Mouse (Mus musculus): ENCODE measurements around the gene Stxbp5. TPM values are rescaled to one million over a fixed set of nuclear protein-coding genes. Genes with fewer than 3 reads are reported as not detected.

Stxbp5 gene
- 14.7 and 19.2 TPM in 2 replicates for polyA plus RNA-seq (2014; fragmentation: Nextera tagmentation; extraction: Ambion mirVana)

DNA sequence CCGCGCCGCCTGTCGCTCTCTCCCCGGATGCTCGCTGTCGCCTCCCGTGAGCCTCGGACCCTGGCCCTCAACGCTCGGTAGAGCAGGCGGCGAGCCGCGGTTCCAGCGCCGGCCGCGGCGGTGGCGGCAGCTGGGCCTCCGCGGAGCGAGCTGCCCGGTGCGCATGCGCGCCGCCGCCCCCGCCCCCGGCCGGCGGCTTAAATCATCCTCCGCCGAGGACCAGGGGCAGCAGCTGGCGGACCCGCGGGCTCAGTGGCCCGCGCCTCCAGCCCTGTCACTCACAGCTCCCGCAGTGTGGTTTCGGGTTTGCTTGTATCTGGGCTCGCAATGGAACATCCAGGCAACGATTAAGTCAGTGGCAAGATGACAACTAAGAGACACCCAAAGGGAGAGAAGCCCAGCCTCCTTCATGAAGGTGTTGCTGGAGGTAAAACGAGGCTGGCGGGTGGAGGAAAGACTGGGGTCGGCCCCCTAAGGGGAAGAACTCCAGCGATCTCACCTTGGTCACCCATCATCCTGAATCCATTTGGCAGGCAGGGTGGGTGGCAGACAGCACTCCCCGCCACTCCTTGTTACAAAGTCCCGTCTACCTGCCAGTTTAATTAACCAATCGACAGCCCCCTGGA lies at the start of gene Stxbp5:
Stxbp5 (minus strand) TSS at position 9 of the 626 bp plus-strand sequence.
- Histone ChIP-seq H3K4me1 (ENCODE audit: control insufficient read depth, insufficient read depth, low read length) (peaks cover 18% of the 10 kb centered on the region; the same call in 1 of the 2 replicates), H3K4me2 (ENCODE audit: low read depth, low read length) (peak within 1 kb of the TSS; percentile 90), H3K36me3 (ENCODE audit: control insufficient read depth, insufficient read depth, low read length) (no peaks in the 10 kb centered on the region), H3K9me3 (ENCODE audit: control insufficient read depth, low read length) (no peaks in the 10 kb centered on the region), H3K27ac (ENCODE audit: low read depth, low read length) (peak within 1 kb of the TSS; percentile 96), H3K4me3 (ENCODE audit: low read depth, low read length) (peak within 1 kb of the TSS; percentile 86), H3K9ac (replicated peaks; ENCODE audit: low read depth, low read length) (peak within 1 kb of the TSS; percentile 95), H3K27me3 (ENCODE audit: control insufficient read depth, insufficient read depth, low read length) (no peaks in the 10 kb centered on the region)
- peak; percentile 87 for ATAC-seq (ENCODE audit: low read depth)
- under 1% methylated on average over 48 of the region's 52 CpGs for WGBS

- Histone ChIP-seq H3K9me3 (ENCODE audit: control insufficient read depth, low read length) (no peaks in the 10 kb centered on the region), H3K27me3 (ENCODE audit: control insufficient read depth, insufficient read depth, low read length) (no peaks in the 10 kb centered on the region), H3K27ac (ENCODE audit: low read depth, low read length) (no peak overlapping the region), H3K4me3 (ENCODE audit: low read depth, low read length) (no peak overlapping the region), H3K4me2 (ENCODE audit: low read depth, low read length) (no peak overlapping the region), H3K9ac (replicated peaks; ENCODE audit: low read depth, low read length) (no peak overlapping the region), H3K4me1 (ENCODE audit: control insufficient read depth, insufficient read depth, low read length) (no peaks in the 10 kb centered on the region), H3K36me3 (ENCODE audit: control insufficient read depth, insufficient read depth, low read length) (no peaks in the 10 kb centered on the region)
- ATAC-seq (ENCODE audit: low read depth), result no peak
- WGBS, result 85% methylated on average over 5 of the region's 5 CpGs
These were observed 11.5 kb upstream of the Stxbp5 start for GRCm38 (mm10) chr10:9912395-9912794.

GRCm38 (mm10) chr10:9907919-9908502 lies 7.1 kb upstream of the Stxbp5 start:
- Histone ChIP-seq H3K4me1 (ENCODE audit: control insufficient read depth, insufficient read depth, low read length) (no peaks in the 10 kb centered on the region), H3K27me3 (ENCODE audit: control insufficient read depth, insufficient read depth, low read length) (no peaks in the 10 kb centered on the region), H3K9me3 (ENCODE audit: control insufficient read depth, low read length) (no peaks in the 10 kb centered on the region), H3K4me2 (ENCODE audit: low read depth, low read length) (no peak overlapping the region), H3K4me3 (ENCODE audit: low read depth, low read length) (no peak overlapping the region), H3K27ac (ENCODE audit: low read depth, low read length) (no peak overlapping the region), H3K36me3 (ENCODE audit: control insufficient read depth, insufficient read depth, low read length) (no peaks in the 10 kb centered on the region), H3K9ac (replicated peaks; ENCODE audit: low read depth, low read length) (no peak overlapping the region)
- WGBS, result 84% methylated on average over 8 of the region's 8 CpGs
- no peak for ATAC-seq (ENCODE audit: low read depth)

GRCm38 (mm10) chr10:9907519-9907918 lies 6.6 kb upstream of the Stxbp5 start:
- Histone ChIP-seq H3K36me3 (ENCODE audit: control insufficient read depth, insufficient read depth, low read length) (no peaks in the 10 kb centered on the region), H3K4me3 (ENCODE audit: low read depth, low read length) (no peak overlapping the region), H3K27me3 (ENCODE audit: control insufficient read depth, insufficient read depth, low read length) (no peaks in the 10 kb centered on the region), H3K4me2 (ENCODE audit: low read depth, low read length) (no peak overlapping the region), H3K27ac (ENCODE audit: low read depth, low read length) (no peak overlapping the region), H3K9me3 (ENCODE audit: control insufficient read depth, low read length) (no peaks in the 10 kb centered on the region), H3K9ac (replicated peaks; ENCODE audit: low read depth, low read length) (no peak overlapping the region), H3K4me1 (ENCODE audit: control insufficient read depth, insufficient read depth, low read length) (no peaks in the 10 kb centered on the region)
- WGBS, result 90% methylated on average over 2 of the region's 2 CpGs
- no peak for ATAC-seq (ENCODE audit: low read depth)

- Histone ChIP-seq H3K9me3 (ENCODE audit: control insufficient read depth, low read length) (no peaks in the 10 kb centered on the region), H3K9ac (replicated peaks; ENCODE audit: low read depth, low read length) (no peak overlapping the region), H3K27me3 (ENCODE audit: control insufficient read depth, insufficient read depth, low read length) (no peaks in the 10 kb centered on the region), H3K4me3 (ENCODE audit: low read depth, low read length) (no peak overlapping the region), H3K4me1 (ENCODE audit: control insufficient read depth, insufficient read depth, low read length) (no peaks in the 10 kb centered on the region), H3K4me2 (ENCODE audit: low read depth, low read length) (no peak overlapping the region), H3K36me3 (ENCODE audit: control insufficient read depth, insufficient read depth, low read length) (no peaks in the 10 kb centered on the region), H3K27ac (ENCODE audit: low read depth, low read length) (no peak overlapping the region)
- WGBS, result 79% methylated on average over 3 of the region's 3 CpGs
- no peak for ATAC-seq (ENCODE audit: low read depth)
These were observed 5.3 kb upstream of the Stxbp5 start for GRCm38 (mm10) chr10:9906185-9906584.

GRCm38 (mm10) chr10:9901697-9902239 lies 889 bp upstream of the Stxbp5 start:
- ATAC-seq (ENCODE audit: low read depth), result peak; percentile 91
- H3K9me3 ChIP-seq (ENCODE audit: control insufficient read depth, low read length), result no peaks in the 10 kb centered on the region
- WGBS, result 1% methylated on average over 16 of the region's 16 CpGs
- H3K9ac ChIP-seq (replicated peaks; ENCODE audit: low read depth, low read length), result peak overlapping the region; percentile 95
- H3K4me1 ChIP-seq (ENCODE audit: control insufficient read depth, insufficient read depth, low read length), result peaks cover 18% of the 10 kb centered on the region; the same call in 1 of the 2 replicates
- no peaks in the 10 kb centered on the region for H3K27me3 ChIP-seq (ENCODE audit: control insufficient read depth, insufficient read depth, low read length)
- H3K36me3 ChIP-seq (ENCODE audit: control insufficient read depth, insufficient read depth, low read length), result no peaks in the 10 kb centered on the region
- H3K4me3 ChIP-seq (ENCODE audit: low read depth, low read length), result peak overlapping the region; percentile 86
- H3K27ac ChIP-seq (ENCODE audit: low read depth, low read length), result peak overlapping the region; percentile 96
- peak overlapping the region; percentile 90 for H3K4me2 ChIP-seq (ENCODE audit: low read depth, low read length)

DNA sequence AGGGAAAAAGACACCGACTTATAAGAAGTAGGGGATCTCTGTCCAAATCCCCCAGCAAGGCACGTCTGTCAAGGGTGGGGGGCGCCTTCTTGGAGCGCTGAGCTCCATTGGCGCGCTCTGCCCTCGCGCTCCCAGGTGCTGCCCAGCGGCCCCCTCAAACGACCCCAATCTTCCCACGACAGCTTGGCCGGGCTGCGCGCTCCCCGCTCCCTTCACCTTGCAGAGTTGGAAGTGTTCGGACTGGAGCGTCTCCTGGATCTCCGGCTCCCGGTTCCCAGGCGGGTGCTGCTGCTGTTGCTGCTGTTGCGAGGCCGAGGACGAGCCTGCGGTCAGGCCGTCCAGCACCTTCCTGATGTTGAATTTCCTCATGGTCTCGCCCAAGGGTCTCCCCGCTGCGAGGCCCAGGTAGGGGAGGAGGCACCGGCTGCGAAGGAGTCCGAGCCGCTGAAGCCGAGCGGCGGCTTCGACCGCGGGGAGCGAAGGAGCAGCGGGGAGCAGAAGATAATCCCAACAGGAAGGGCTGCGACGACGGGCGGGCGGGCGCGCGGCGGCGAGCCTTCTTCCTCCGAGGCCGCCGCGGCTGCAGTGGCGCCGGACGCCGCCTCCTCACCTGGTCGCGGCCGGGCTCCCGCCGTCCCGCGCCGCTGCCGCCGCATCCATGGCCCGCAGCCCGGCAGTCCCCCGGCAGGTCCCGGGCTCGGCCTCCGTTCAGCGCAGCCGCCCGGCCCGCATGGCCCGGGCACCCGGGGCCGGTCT lies 386 bp downstream of the Stxbp5 start:
- WGBS, result under 1% methylated on average over 56 of the region's 81 CpGs
- H3K27ac ChIP-seq (ENCODE audit: low read depth, low read length), result peak overlapping the region; percentile 96
- no peaks in the 10 kb centered on the region for H3K36me3 ChIP-seq (ENCODE audit: control insufficient read depth, insufficient read depth, low read length)
- peaks cover 18% of the 10 kb centered on the region; the same call in 1 of the 2 replicates for H3K4me1 ChIP-seq (ENCODE audit: control insufficient read depth, insufficient read depth, low read length)
- H3K9me3 ChIP-seq (ENCODE audit: control insufficient read depth, low read length), result no peaks in the 10 kb centered on the region
- peak overlapping the region; percentile 95 for H3K9ac ChIP-seq (replicated peaks; ENCODE audit: low read depth, low read length)
- H3K27me3 ChIP-seq (ENCODE audit: control insufficient read depth, insufficient read depth, low read length), result no peaks in the 10 kb centered on the region
- peak overlapping the region; percentile 90 for H3K4me2 ChIP-seq (ENCODE audit: low read depth, low read length)
- peak; percentile 30 for ATAC-seq (ENCODE audit: low read depth)
- peak overlapping the region; percentile 86 for H3K4me3 ChIP-seq (ENCODE audit: low read depth, low read length)

- Histone ChIP-seq H3K27me3 (ENCODE audit: control insufficient read depth, insufficient read depth, low read length) (no peaks in the 10 kb centered on the region), H3K27ac (ENCODE audit: low read depth, low read length) (no peak overlapping the region), H3K4me2 (ENCODE audit: low read depth, low read length) (peak overlapping the region; percentile 90), H3K9ac (replicated peaks; ENCODE audit: low read depth, low read length) (peak overlapping the region; percentile 95), H3K4me3 (ENCODE audit: low read depth, low read length) (peak overlapping the region; percentile 86), H3K4me1 (ENCODE audit: control insufficient read depth, insufficient read depth, low read length) (peaks cover 18% of the 10 kb centered on the region; the same call in 1 of the 2 replicates), H3K36me3 (ENCODE audit: control insufficient read depth, insufficient read depth, low read length) (no peaks in the 10 kb centered on the region), H3K9me3 (ENCODE audit: control insufficient read depth, low read length) (no peaks in the 10 kb centered on the region)
- 1% methylated on average over 15 of the region's 15 CpGs for WGBS
- no peak for ATAC-seq (ENCODE audit: low read depth)
These were observed 1.1 kb downstream of the Stxbp5 start for GRCm38 (mm10) chr10:9899816-9900215.
